Mouse (Mus musculus) heart, embryonic 13.5 days (tissue): ENCODE results near the gene Hist1h2aa. TPM values are rescaled to one million over a fixed set of nuclear protein-coding genes. Genes with fewer than 3 reads are reported as not detected.

Experiments used
- ATAC-seq: fragments of 200-750 bp; cut with Nextera tagmentation; 2 replicates; pipeline ENCODE4 v1.8.0; 2017; ENCODE audit warnings: moderate TSS enrichment; ENCODE audit not compliant: insufficient number of reproducible peaks, low FRiP score, low TSS enrichment; ENCODE audit errors: extremely low read depth
- H3K27ac ChIP-seq: fragments of 300-500 bp; sonication (generic); replicated peaks from 2 replicates; pipeline ENCODE4 v1.5.1; 2015; ENCODE audit warnings: moderate library complexity, mild to moderate bottlenecking, inconsistent platforms
- H3K27me3 ChIP-seq: fragments of 300-500 bp; sonication (generic); replicated peaks from 2 replicates; pipeline ENCODE4 v1.6.1; 2015; ENCODE audit warnings: mild to moderate bottlenecking, inconsistent platforms
- H3K36me3 ChIP-seq: fragments of 300-500 bp; sonication (generic); 2 replicates; pipeline ENCODE4 v1.6.1; 2015; ENCODE audit warnings: mild to moderate bottlenecking, inconsistent platforms
- H3K4me1 ChIP-seq: fragments of 300-500 bp; sonication (generic); 2 replicates; pipeline ENCODE4 v1.6.1; 2015; ENCODE audit warnings: inconsistent platforms
- H3K4me2 ChIP-seq: fragments of 300-500 bp; sonication (generic); 2 replicates; pipeline ENCODE4 v1.6.1; 2015; ENCODE audit warnings: inconsistent platforms, mild to moderate bottlenecking, moderate library complexity
- H3K4me3 ChIP-seq: fragments of 300-500 bp; sonication (generic); 2 replicates; pipeline ENCODE4 v1.5.1; 2015; ENCODE audit warnings: moderate library complexity, mild to moderate bottlenecking, inconsistent platforms
- H3K9ac ChIP-seq: fragments of 300-500 bp; sonication (generic); 2 replicates; pipeline ENCODE4 v1.6.1; 2015; ENCODE audit warnings: inconsistent platforms, mild to moderate bottlenecking, moderate library complexity
- H3K9me3 ChIP-seq: fragments of 300-500 bp; sonication (generic); 2 replicates; pipeline ENCODE4 v1.6.1; 2016; ENCODE audit warnings: inconsistent platforms
- WGBS: fragments of 180-500 bp; shearing (Covaris S2); methylation state at CpG from one replicate; pipeline ENCODE4 v1.1.7; 2015; ENCODE audit warnings: mixed read lengths; 5-methylcytosine and 5-hydroxymethylcytosine counted together
- polyA plus RNA-seq: library from polyadenylated mRNA; unstranded; fragments of >200 nt; fragmentation: Nextera tagmentation; extraction: Ambion mirVana; gene quantifications from 2 replicates; pipeline ENCODE4 v1.2.1, GENCODE M21; 2015

Hist1h2aa gene
- not detected in 2 replicates for polyA plus RNA-seq

DNA sequence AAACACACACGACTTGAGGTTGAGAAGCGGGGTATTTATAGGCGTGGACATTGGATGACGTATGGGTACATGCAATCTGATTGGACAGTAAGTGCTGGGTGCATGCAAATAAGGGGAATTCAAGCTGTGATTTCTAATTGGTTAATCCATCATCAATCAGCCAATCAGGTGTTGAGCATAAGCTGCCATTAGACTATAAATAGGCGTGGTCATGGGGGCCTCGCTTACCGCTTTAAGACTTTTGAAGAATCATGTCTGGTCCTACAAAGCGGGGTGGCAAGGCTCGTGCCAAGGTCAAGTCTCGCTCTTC is at the start of gene Hist1h2aa:
TSS of gene Hist1h2aa (plus strand) at position 252 of the 310 bp plus-strand sequence.
- Histone ChIP-seq H3K9ac (no peak within 1 kb of the TSS), H3K27me3 (no peaks in the 10 kb centered on the region), H3K36me3 (no peaks in the 10 kb centered on the region), H3K4me1 (no peaks in the 10 kb centered on the region), H3K27ac (no peak within 1 kb of the TSS), H3K9me3 (0 out of 2 replicates have a peak, but pooled peaks cover 4% of the 10 kb centered on the region), H3K4me3 (no peak within 1 kb of the TSS), H3K4me2 (no peak within 1 kb of the TSS)
- ATAC-seq = no peak
- 86% methylated on average over 10 of the region's 10 CpGs for WGBS

DNA sequence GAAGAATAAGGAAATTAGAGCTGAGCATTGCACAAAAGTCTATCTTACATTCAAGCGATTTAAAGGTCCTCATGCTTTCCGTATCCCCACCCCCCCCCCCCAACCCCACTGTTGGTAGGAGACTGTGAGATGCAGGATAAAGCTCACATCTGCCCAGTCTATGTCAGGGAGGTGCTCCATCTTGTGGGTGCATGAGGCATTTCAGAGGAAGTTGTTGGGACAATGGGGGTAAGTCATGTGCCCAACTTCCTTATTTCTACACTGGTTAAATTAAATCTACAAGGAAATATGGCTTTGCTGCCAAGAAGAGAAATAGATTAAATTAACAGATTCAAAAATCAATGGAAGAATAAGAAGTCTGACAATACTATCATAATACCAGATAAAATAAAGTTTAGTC is 48.7 kb upstream of the Hist1h2aa start:
- H3K27me3 ChIP-seq = no peaks in the 10 kb centered on the region
- H3K9ac ChIP-seq = no peak overlapping the region
- H3K27ac ChIP-seq = no peak overlapping the region
- H3K4me2 ChIP-seq = no peak overlapping the region
- ATAC-seq = no peak
- no peaks in the 10 kb centered on the region for H3K36me3 ChIP-seq
- H3K4me3 ChIP-seq = no peak overlapping the region
- WGBS = 34% methylated on average over 2 of the region's 2 CpGs
- no peaks in the 10 kb centered on the region for H3K9me3 ChIP-seq
- no peaks in the 10 kb centered on the region for H3K4me1 ChIP-seq

GRCm38 (mm10) chr13:23887026-23887725 is 47.1 kb upstream of the Hist1h2aa start:
- ATAC-seq = no peak
- Histone ChIP-seq H3K36me3 (no peaks in the 10 kb centered on the region), H3K4me2 (no peak overlapping the region), H3K4me3 (no peak overlapping the region), H3K27ac (no peak overlapping the region), H3K27me3 (no peaks in the 10 kb centered on the region), H3K9ac (no peak overlapping the region), H3K4me1 (no peaks in the 10 kb centered on the region), H3K9me3 (no peaks in the 10 kb centered on the region)
- WGBS = 72% methylated on average over 3 of the region's 3 CpGs

- Histone ChIP-seq H3K4me3 (no peak overlapping the region), H3K4me1 (peaks cover 4% of the 10 kb centered on the region; the same call in 1 of the 2 replicates), H3K4me2 (no peak overlapping the region), H3K36me3 (no peaks in the 10 kb centered on the region), H3K27ac (no peak overlapping the region), H3K9me3 (no peaks in the 10 kb centered on the region), H3K9ac (no peak overlapping the region), H3K27me3 (no peaks in the 10 kb centered on the region)
- ATAC-seq = no peak
- 56% methylated on average over 6 of the region's 6 CpGs for WGBS
Measured at GRCm38 (mm10) chr13:23889011-23889605, 45.2 kb upstream of the Hist1h2aa start.

DNA sequence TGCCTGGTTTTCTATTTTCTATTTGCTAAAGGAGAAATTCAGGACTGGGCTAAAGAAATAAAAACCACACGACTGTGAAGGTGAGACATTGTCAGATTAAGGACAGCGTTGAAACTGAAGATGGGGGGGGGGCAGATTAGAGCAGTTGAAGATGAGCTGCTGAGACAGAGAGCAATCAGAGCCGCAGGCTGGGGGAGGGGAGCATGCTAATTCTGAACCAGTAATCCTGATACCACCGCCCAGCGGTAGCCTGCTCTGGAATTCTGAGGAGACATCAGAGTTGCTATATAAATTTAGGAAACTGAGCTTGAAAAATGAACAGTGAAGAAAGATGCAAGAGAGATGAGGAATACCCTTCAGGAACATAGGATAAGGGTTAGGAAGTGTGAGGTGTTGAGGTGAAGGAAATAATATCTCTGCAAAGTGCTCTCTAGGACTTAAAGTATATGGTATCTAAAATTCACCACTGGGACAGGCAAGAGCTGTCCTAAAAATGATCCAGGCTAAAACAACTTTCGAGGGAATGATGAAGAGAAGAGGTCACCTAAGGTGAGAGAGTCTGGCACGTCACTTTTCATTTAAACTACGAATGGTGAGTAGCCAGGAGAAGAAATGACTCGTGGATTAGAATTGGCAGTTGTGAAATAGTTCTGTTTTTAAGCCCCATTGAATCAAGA is 41.5 kb upstream of the Hist1h2aa start:
- peaks cover 10% of the 10 kb centered on the region for H3K27me3 ChIP-seq
- no peak overlapping the region for H3K4me2 ChIP-seq
- no peak overlapping the region for H3K9ac ChIP-seq
- H3K27ac ChIP-seq = no peak overlapping the region
- no peaks in the 10 kb centered on the region for H3K36me3 ChIP-seq
- H3K4me1 ChIP-seq = peaks cover 4% of the 10 kb centered on the region; the same call in 1 of the 2 replicates
- ATAC-seq = no peak
- H3K4me3 ChIP-seq = no peak overlapping the region
- WGBS = 29% methylated on average over 9 of the region's 9 CpGs
- H3K9me3 ChIP-seq = no peaks in the 10 kb centered on the region

DNA sequence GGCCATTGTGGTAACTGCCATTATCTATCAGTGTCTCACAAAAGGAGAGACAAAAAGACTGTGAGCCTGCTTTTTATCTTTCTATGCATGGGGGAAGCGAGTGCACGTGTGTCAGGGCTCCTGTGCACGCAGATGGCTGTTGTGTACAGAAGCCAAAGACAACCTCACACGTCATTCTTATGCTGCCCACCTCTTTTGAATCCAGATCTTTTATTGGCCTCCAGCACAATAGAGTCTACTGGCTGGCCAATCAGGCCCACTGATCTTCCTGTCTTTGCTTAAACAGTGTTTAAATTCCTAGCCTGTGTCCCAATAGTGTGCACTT is 41.0 kb upstream of the Hist1h2aa start:
- Histone ChIP-seq H3K27ac (no peak overlapping the region), H3K9me3 (no peaks in the 10 kb centered on the region), H3K36me3 (no peaks in the 10 kb centered on the region), H3K27me3 (peaks cover 12% of the 10 kb centered on the region), H3K4me1 (peaks cover 4% of the 10 kb centered on the region; the same call in 1 of the 2 replicates), H3K4me2 (no peak overlapping the region), H3K9ac (no peak overlapping the region), H3K4me3 (no peak overlapping the region)
- 49% methylated on average over 4 of the region's 4 CpGs for WGBS
- no peak for ATAC-seq

GRCm38 (mm10) chr13:23898242-23898641 is 36.0 kb upstream of the Hist1h2aa start:
- no peak overlapping the region for H3K4me3 ChIP-seq
- ATAC-seq = no peak
- H3K27me3 ChIP-seq = peaks cover 17% of the 10 kb centered on the region
- H3K9me3 ChIP-seq = no peaks in the 10 kb centered on the region
- no peak overlapping the region for H3K9ac ChIP-seq
- H3K27ac ChIP-seq = no peak overlapping the region
- 29% methylated on average over 6 of the region's 6 CpGs for WGBS
- no peaks in the 10 kb centered on the region for H3K36me3 ChIP-seq
- no peak overlapping the region for H3K4me2 ChIP-seq
- H3K4me1 ChIP-seq = no peaks in the 10 kb centered on the region

DNA sequence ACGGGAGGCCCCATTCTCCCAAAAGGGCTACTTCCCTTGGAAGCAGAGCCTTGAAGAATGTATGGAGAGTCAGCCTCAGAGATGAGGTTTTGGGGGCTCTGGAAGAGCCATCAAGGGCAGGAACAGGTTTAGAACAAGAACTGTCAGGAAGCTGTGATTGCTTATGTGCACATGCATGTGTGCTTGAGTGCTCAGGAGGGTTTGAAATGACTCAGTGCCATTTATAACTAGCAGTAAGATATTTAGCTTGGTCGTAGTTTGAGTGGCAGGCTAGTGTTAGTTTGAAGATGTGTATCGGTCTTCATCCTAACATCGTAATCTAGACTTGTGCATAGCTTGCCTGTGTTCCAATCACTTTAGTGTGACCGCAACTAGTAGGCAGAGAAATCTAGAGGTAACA is 27.4 kb upstream of the Hist1h2aa start:
- H3K4me2 ChIP-seq = no peak overlapping the region
- H3K4me3 ChIP-seq = no peak overlapping the region
- H3K9me3 ChIP-seq = no peaks in the 10 kb centered on the region
- H3K36me3 ChIP-seq = no peaks in the 10 kb centered on the region
- no peak for ATAC-seq
- H3K4me1 ChIP-seq = no peaks in the 10 kb centered on the region
- no peaks in the 10 kb centered on the region; the same call in 1 of the 2 replicates for H3K27me3 ChIP-seq
- WGBS = 82% methylated on average over 5 of the region's 5 CpGs
- no peak overlapping the region for H3K9ac ChIP-seq
- H3K27ac ChIP-seq = no peak overlapping the region

DNA sequence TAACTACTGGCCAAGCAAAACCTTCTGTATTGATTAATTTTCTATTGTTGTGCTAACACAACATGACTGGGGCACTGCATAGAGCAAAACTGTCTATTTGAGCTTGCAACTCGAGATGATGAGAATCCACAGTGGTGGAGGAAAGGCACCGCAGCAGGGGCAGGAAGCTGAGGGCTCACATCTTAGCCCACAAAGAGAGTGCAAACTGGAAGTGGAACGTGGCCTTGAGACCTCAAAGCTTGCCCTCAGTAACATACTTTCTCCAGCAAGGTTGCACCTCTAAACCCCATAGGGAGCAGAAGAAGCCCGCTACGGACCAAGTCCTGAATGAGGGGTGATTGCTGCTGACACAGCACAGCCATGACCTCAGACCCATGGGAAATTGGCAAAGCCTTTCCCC is 24.1 kb upstream of the Hist1h2aa start:
- H3K9me3 ChIP-seq = no peaks in the 10 kb centered on the region
- no peak overlapping the region for H3K4me3 ChIP-seq
- no peak for ATAC-seq
- H3K4me1 ChIP-seq = peaks cover 22% of the 10 kb centered on the region
- no peak overlapping the region for H3K9ac ChIP-seq
- no peaks in the 10 kb centered on the region for H3K36me3 ChIP-seq
- no peak overlapping the region for H3K27ac ChIP-seq
- no peaks in the 10 kb centered on the region; the same call in 1 of the 2 replicates for H3K27me3 ChIP-seq
- H3K4me2 ChIP-seq = no peak overlapping the region
- WGBS = 77% methylated on average over 5 of the region's 5 CpGs

DNA sequence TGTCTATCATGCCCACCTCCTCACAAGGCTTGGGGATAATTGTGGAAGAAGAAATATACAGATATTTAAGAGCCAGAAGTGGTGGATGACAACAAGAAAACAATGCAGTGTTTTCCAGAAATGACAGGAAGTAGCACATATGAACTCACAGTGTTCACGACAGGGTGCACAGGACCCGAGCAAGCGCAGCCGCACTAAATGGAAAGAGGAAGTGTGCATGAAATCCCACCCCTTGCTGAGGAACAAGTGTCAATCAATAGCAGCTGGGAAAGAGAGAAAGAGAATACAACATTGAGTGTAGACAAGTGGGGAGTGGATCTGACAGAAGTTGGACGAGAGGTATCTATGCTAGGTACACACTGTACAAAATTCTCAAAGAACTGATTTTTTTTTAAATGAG is 22.9 kb upstream of the Hist1h2aa start:
- no peak overlapping the region for H3K4me2 ChIP-seq
- H3K9ac ChIP-seq = no peak overlapping the region
- WGBS = 75% methylated on average over 5 of the region's 5 CpGs
- H3K27ac ChIP-seq = no peak overlapping the region
- H3K4me1 ChIP-seq = peaks cover 35% of the 10 kb centered on the region
- H3K4me3 ChIP-seq = no peak overlapping the region
- H3K27me3 ChIP-seq = no peaks in the 10 kb centered on the region; the same call in 1 of the 2 replicates
- H3K36me3 ChIP-seq = no peaks in the 10 kb centered on the region
- no peaks in the 10 kb centered on the region for H3K9me3 ChIP-seq
- no peak for ATAC-seq

GRCm38 (mm10) chr13:23913791-23914306 is 20.4 kb upstream of the Hist1h2aa start:
- no peaks in the 10 kb centered on the region for H3K36me3 ChIP-seq
- ATAC-seq = peak; percentile 62; the same call in 1 of the 2 replicates
- H3K9ac ChIP-seq = no peak overlapping the region
- no peaks in the 10 kb centered on the region; the same call in 1 of the 2 replicates for H3K27me3 ChIP-seq
- H3K9me3 ChIP-seq = no peaks in the 10 kb centered on the region
- 14% methylated on average over 6 of the region's 6 CpGs for WGBS
- H3K27ac ChIP-seq = peak overlapping the region; percentile 74
- H3K4me2 ChIP-seq = peak overlapping the region; percentile 12; the same call in 1 of the 2 replicates
- H3K4me1 ChIP-seq = peaks cover 44% of the 10 kb centered on the region
- H3K4me3 ChIP-seq = no peak overlapping the region
